ENCODE assay signal across 16 mouse cellular contexts in genomic region chr1:172001665-172002064, GRCm38 (mm10). TPM values are rescaled to one million over a fixed set of nuclear protein-coding genes. Genes with fewer than 3 reads are reported as not detected.
A peak's percentile ranks its signal among the peaks of the same experiment; 100 is the strongest.
DNase-seq lines count a peak whose midpoint lies in the region; ATAC-seq and TF ChIP-seq lines count a peak whose summit lies in the region.
"Had no signal": no experiment of that assay in that cellular context is flagged by ENCODE, and none has a peak within 500 bp of the region (broad histone marks: within the 10 kb centered on the region; RNA-seq: fewer than 3 reads in every experiment).

No protein-coding gene starts in this region.

- ATAC-seq in heart, embryonic 13.5 days (ENCODE audit: extremely low read depth, insufficient number of reproducible peaks, low FRiP score, low TSS enrichment) = no peak
- ATAC-seq in common myeloid progenitor, adult 5-6 weeks (replicated peaks; ENCODE audit: low read depth, poor library complexity, severe bottlenecking) = 0 out of 2 replicates have a peak, but pooled peaks have one; percentile 10
- peak; percentile 47; the same call in 1 of the 2 replicates for ATAC-seq in forebrain, embryonic 15.5 days (replicated peaks)
- peak; percentile 25; the same call in 1 of the 2 replicates for ATAC-seq in midbrain, embryonic 11.5 days (ENCODE audit: low FRiP score)

- no peak overlapping the region for H3K9ac ChIP-seq in heart, embryonic 13.5 days
- no peak overlapping the region for H3K9ac ChIP-seq in heart, adult 2 months (ENCODE audit: low read depth, low read length)
- H3K9ac ChIP-seq in forebrain, embryonic 15.5 days (replicated peaks) = no peak overlapping the region
- peak overlapping the region; percentile 30; the same call in 1 of the 2 replicates for H3K9ac ChIP-seq in midbrain, embryonic 11.5 days (ENCODE audit: low read length)

- H3K4me3 ChIP-seq in heart, embryonic 13.5 days = no peak overlapping the region
- no peak overlapping the region for H3K4me3 ChIP-seq in heart, adult 2 months
- H3K4me3 ChIP-seq in forebrain, embryonic 15.5 days = no peak overlapping the region
- H3K4me3 ChIP-seq in midbrain, embryonic 11.5 days (ENCODE audit: low read depth, low read length) = no peak overlapping the region
- H3K4me3 ChIP-seq in gastrocnemius, adult 2 months = no peak overlapping the region

- H3K9me3 ChIP-seq in heart, embryonic 13.5 days = no peaks in the 10 kb centered on the region
- H3K9me3 ChIP-seq in forebrain, embryonic 15.5 days = no peaks in the 10 kb centered on the region
- H3K9me3 ChIP-seq in midbrain, embryonic 11.5 days (ENCODE audit: control insufficient read depth, low read length) = no peaks in the 10 kb centered on the region

- no peak for TF ChIP-seq CTCF in heart, adult 2 months (IDR thresholded peaks at IDR 0.05)
- TF ChIP-seq CTCF in gastrocnemius, adult 2 months (IDR thresholded peaks at IDR 0.05) = no peak

- H3K4me2 ChIP-seq in heart, embryonic 13.5 days = no peak overlapping the region
- no peak overlapping the region for H3K4me2 ChIP-seq in forebrain, embryonic 15.5 days (replicated peaks)
- H3K4me2 ChIP-seq in midbrain, embryonic 11.5 days = no peak overlapping the region

- 71% methylated on average over 12 of the region's 12 CpGs for WGBS in heart, embryonic 13.5 days
- 54% methylated on average over 12 of the region's 12 CpGs for WGBS in heart, adult 2 months
- 38% methylated on average over 12 of the region's 12 CpGs for WGBS in forebrain, embryonic 15.5 days
- 47% methylated on average over 12 of the region's 12 CpGs for WGBS in midbrain, embryonic 11.5 days

- H3K4me1 ChIP-seq in heart, embryonic 13.5 days = peaks cover 3% of the 10 kb centered on the region; the same call in 1 of the 2 replicates
- no peaks in the 10 kb centered on the region for H3K4me1 ChIP-seq in heart, adult 2 months (ENCODE audit: control insufficient read depth, insufficient read depth, low read length)
- H3K4me1 ChIP-seq in forebrain, embryonic 15.5 days = peaks cover 7% of the 10 kb centered on the region
- no peaks in the 10 kb centered on the region for H3K4me1 ChIP-seq in midbrain, embryonic 11.5 days (ENCODE audit: control insufficient read depth, insufficient read depth, low read length)

- no peak for TF ChIP-seq EP300 in heart, adult 2 months (IDR thresholded peaks at IDR 0.05; ENCODE audit: insufficient read depth, low read depth, low read length)

- DNase-seq in heart, adult 2 months = no peak
- no peak for DNase-seq in midbrain, embryonic 11.5 days (ENCODE audit: low spot score, missing footprints)
- no peak for DNase-seq in urinary bladder, postnatal 25 days (ENCODE audit: low spot score)
- no peak for DNase-seq in adrenal gland, adult 8-10 months
- DNase-seq in gastrocnemius, adult 2 months = no peak
- DNase-seq: B cell, adult 2 months; embryo, embryonic 11 days; kidney, adult 9 months; lung, postnatal 4 days; thymus, postnatal 14 days had no signal

- intact Hi-C loops in heart, adult 2 months (cut with DNase I) = loop anchor here (2.0 kb wide), 1 partner anchor 185 kb away; no protein-coding TSS in a partner anchor
- intact Hi-C loops in gastrocnemius, adult 2 months (cut with DNase I) = loop anchor here (5.0 kb wide), 1 partner anchor 184 kb away; no protein-coding TSS in a partner anchor

- H3K36me3 ChIP-seq in heart, embryonic 13.5 days = peaks cover 42% of the 10 kb centered on the region
- no peaks in the 10 kb centered on the region for H3K36me3 ChIP-seq in heart, adult 2 months (ENCODE audit: control insufficient read depth, insufficient read depth, low read length)
- H3K36me3 ChIP-seq in forebrain, embryonic 15.5 days = peaks cover 48% of the 10 kb centered on the region
- H3K36me3 ChIP-seq in midbrain, embryonic 11.5 days (ENCODE audit: control insufficient read depth, insufficient read depth, low read length) = peaks cover 34% of the 10 kb centered on the region

- no peaks in the 10 kb centered on the region for H3K79me2 ChIP-seq in heart, adult 2 months (replicated peaks; ENCODE audit: control insufficient read depth, insufficient read depth, low read length)

- H3K27ac ChIP-seq in heart, embryonic 13.5 days (replicated peaks) = 0 out of 2 replicates have a peak overlapping the region, but pooled peaks have one; percentile 2
- H3K27ac ChIP-seq in heart, adult 2 months = no peak overlapping the region
- peak overlapping the region; percentile 85 for H3K27ac ChIP-seq in forebrain, embryonic 15.5 days (replicated peaks)
- H3K27ac ChIP-seq in midbrain, embryonic 11.5 days (ENCODE audit: low read depth, low read length) = peak overlapping the region; percentile 40; the same call in 1 of the 2 replicates
- no peak overlapping the region for H3K27ac ChIP-seq in gastrocnemius, adult 2 months

- H3K27me3 ChIP-seq in heart, embryonic 13.5 days (replicated peaks) = no peaks in the 10 kb centered on the region
- H3K27me3 ChIP-seq in heart, adult 2 months (ENCODE audit: control insufficient read depth, insufficient read depth, low read length) = no peaks in the 10 kb centered on the region
- H3K27me3 ChIP-seq in forebrain, embryonic 15.5 days = no peaks in the 10 kb centered on the region
- H3K27me3 ChIP-seq in midbrain, embryonic 11.5 days (ENCODE audit: control insufficient read depth, insufficient read depth, low read length) = no peaks in the 10 kb centered on the region

- no peak for TF ChIP-seq POLR2A in heart, adult 2 months (IDR thresholded peaks at IDR 0.05; ENCODE audit: insufficient read depth, low read depth, low read length)

RNA-seq across cellular contexts. Expression of gene Vangl2, which starts 26.6 kb away (rescaled TPM):
- 8.9 and 9.3 TPM in 2 replicates for polyA plus RNA-seq in heart, embryonic 13.5 days (2015; fragmentation: Nextera tagmentation; extraction: Ambion mirVana)
- total RNA-seq in heart, adult 2 months (2021) = 1 to 10 TPM; 1.3 TPM
- 1.3 and 1.9 TPM in 2 replicates for polyA plus RNA-seq in heart, adult 2 months (2012; rRNA removed)
- 3.0 and 3.2 TPM in 2 replicates for total RNA-seq in common myeloid progenitor, adult 5-6 weeks (2017)
- 48.0 and 51.5 TPM in 2 replicates for polyA plus RNA-seq in forebrain, embryonic 15.5 days (2015; fragmentation: Nextera tagmentation; extraction: Ambion mirVana)
- 49.3 and 52.9 TPM in 2 replicates for polyA plus RNA-seq in midbrain, embryonic 11.5 days (2014; fragmentation: Nextera tagmentation; extraction: Ambion mirVana)
- 1 to 10 TPM; 4.8 to 7.7 (median 5.1) TPM for total RNA-seq in adrenal gland, adult 8-10 months (2022)
- under 1 TPM; 0.47 to 0.54 TPM for total RNA-seq in gastrocnemius, adult 2 months (2021)

RNA-seq across cellular contexts. Expression of gene Nhlh1, which starts 55.7 kb away (rescaled TPM):
- polyA plus RNA-seq in heart, embryonic 13.5 days (2015; fragmentation: Nextera tagmentation; extraction: Ambion mirVana) = not detected in 2 replicates
- not detected for total RNA-seq in heart, adult 2 months (2021)
- not detected in 2 replicates for polyA plus RNA-seq in heart, adult 2 months (2012; rRNA removed)
- not detected in 2 replicates for total RNA-seq in common myeloid progenitor, adult 5-6 weeks (2017)
- 3.9 and 4.6 TPM in 2 replicates for polyA plus RNA-seq in forebrain, embryonic 15.5 days (2015; fragmentation: Nextera tagmentation; extraction: Ambion mirVana)
- polyA plus RNA-seq in midbrain, embryonic 11.5 days (2014; fragmentation: Nextera tagmentation; extraction: Ambion mirVana) = 10.7 and 11.0 TPM in 2 replicates
- total RNA-seq in adrenal gland, adult 8-10 months (2022) = not detected
- not detected for total RNA-seq in gastrocnemius, adult 2 months (2021)
- total RNA-seq: liver, adult 2 months; neutrophil, adult 5-6 weeks had no signal
- polyA plus RNA-seq: heart, postnatal 0 days; liver, adult 2 months had no signal

Comparison
In these comparisons a context has a peak if more than half of its experiments do, and no peak if none do; other contexts are left out.
1. H3K27ac ChIP-seq: peak in heart, embryonic 13.5 days (single experiment), forebrain, embryonic 15.5 days (single experiment) and midbrain, embryonic 11.5 days (single experiment); none in heart, adult 2 months (single experiment) and gastrocnemius, adult 2 months (single experiment).